Mouse (Mus musculus): ENCODE results near the gene Paqr3.

GRCm38 (mm10) chr5:97135331-97135730 lies 23.9 kb upstream of the Paqr3 start:
- TF ChIP-seq CTCF (IDR thresholded peaks at IDR 0.05; ENCODE audit: low read depth) = no peak
- no peak for TF ChIP-seq EP300 (optimal IDR thresholded peaks at IDR 0.05)

All from stomach, postnatal 0 days (tissue).